Mouse (Mus musculus) MEL (cell line): ENCODE measurements at regions not wholly inside any gene's neighbourhood (a gene's known extent, or its start where the extent isn't known, plus 50 kb on each side); places are given as distances from the start of the nearest gene placed in this dataset.

Experiments
- CTCF ChIP-seq, 3 experiments: IDR thresholded peaks in 2 of 3; conservative IDR thresholded peaks in 1 of 3; 2 replicates each; pipeline ENCODE4 v1.5.1; 2011 to 2012; ENCODE audit warnings: low read length in 3 of 3, low read depth in 2 of 3, mild to moderate bottlenecking in 2 of 3, improper control_type of control experiment in 1 of 3, inconsistent platforms in 1 of 3, mixed read lengths in 1 of 3, moderate library complexity in 1 of 3; ENCODE audit not compliant: control insufficient read depth in 1 of 3, insufficient read depth in 1 of 3, poor library complexity in 1 of 3, severe bottlenecking in 1 of 3
- HCFC1 ChIP-seq: IDR thresholded peaks from 2 replicates; pipeline ENCODE4 v1.6.1; 2012; ENCODE audit warnings: low read depth, mild to moderate bottlenecking, inconsistent platforms, low read length, improper control_type of control experiment, moderate library complexity
- POLR2A ChIP-seq, 2 experiments: IDR thresholded peaks; 2 replicates each; pipeline ENCODE4 v1.6.1; 2011 to 2012; ENCODE audit warnings: low read length in 2 of 2, mild to moderate bottlenecking in 2 of 2, control low read depth in 1 of 2, improper control_type of control experiment in 1 of 2, low read depth in 1 of 2, moderate library complexity in 1 of 2; ENCODE audit not compliant: control insufficient read depth in 1 of 2, insufficient read depth in 1 of 2, poor library complexity in 1 of 2
- UBTF ChIP-seq: IDR thresholded peaks from 2 replicates; pipeline ENCODE4 v1.6.1; 2012; ENCODE audit warnings: low read depth, mild to moderate bottlenecking, inconsistent platforms, low read length, improper control_type of control experiment, moderate library complexity, borderline replicate concordance; ENCODE audit not compliant: insufficient read depth

- TF ChIP-seq POLR2A (IDR thresholded peaks at IDR 0.05; ENCODE audit: control insufficient read depth in 1 of 2, insufficient read depth in 1 of 2, low read depth in 1 of 2, low read length in 2 of 2, poor library complexity in 1 of 2) (no peak), CTCF (IDR thresholded peaks at IDR 0.05 in 2 of 3, conservative IDR thresholded peaks at IDR 0.05 in 1 of 3; ENCODE audit: control insufficient read depth in 1 of 3, insufficient read depth in 1 of 3, low read depth in 2 of 3, low read length in 3 of 3, poor library complexity in 1 of 3, severe bottlenecking in 1 of 3) (no peak), HCFC1 (no peak), UBTF (no peak)
These were observed 359.3 kb upstream of the Cdh12 start for GRCm38 (mm10) chr15:20089780-20090179.
